Comparison of ENCODE assay signal across 10 mouse cellular contexts in genomic region chr4:152312186-152312585, GRCm38 (mm10). TPM values are rescaled to one million over a fixed set of nuclear protein-coding genes. Genes with fewer than 3 reads are reported as not detected.
DNase-seq lines count a peak whose midpoint lies in the region; ATAC-seq lines count a peak whose summit lies in the region.
"Had no signal": no experiment of that assay in that cellular context is flagged by ENCODE, and none has a peak within 500 bp of the region (broad histone marks: within the 10 kb centered on the region; RNA-seq: fewer than 3 reads in every experiment).

No protein-coding gene starts in this region.

- peaks cover 80% of the 10 kb centered on the region for H3K27me3 ChIP-seq in midbrain, embryonic 10.5 days (ENCODE audit: low read depth, poor library complexity, severe bottlenecking)
- peaks cover 65% of the 10 kb centered on the region for H3K27me3 ChIP-seq in midbrain, embryonic 11.5 days (ENCODE audit: control insufficient read depth, insufficient read depth, low read length)
- H3K27me3 ChIP-seq in forebrain, embryonic 16.5 days (replicated peaks; ENCODE audit: control insufficient read depth, insufficient read depth, low read length): peaks cover 55% of the 10 kb centered on the region
- peaks cover 73% of the 10 kb centered on the region for H3K27me3 ChIP-seq in limb, embryonic 15.5 days

- H3K4me3 ChIP-seq in midbrain, embryonic 10.5 days: peak overlapping the region; percentile 52
- H3K4me3 ChIP-seq in midbrain, embryonic 11.5 days (ENCODE audit: low read depth, low read length): no peak overlapping the region
- H3K4me3 ChIP-seq in forebrain, embryonic 16.5 days (replicated peaks; ENCODE audit: low read length): no peak overlapping the region
- H3K4me3 ChIP-seq in limb, embryonic 15.5 days: peak overlapping the region; percentile 33; the same call in 1 of the 2 replicates

- ATAC-seq in midbrain, embryonic 11.5 days (ENCODE audit: low FRiP score): no peak
- ATAC-seq in forebrain, embryonic 16.5 days: no peak
- ATAC-seq in limb, embryonic 15.5 days (ENCODE audit: insufficient number of reproducible peaks, low FRiP score, low TSS enrichment, low read depth): no peak

- H3K27ac ChIP-seq in midbrain, embryonic 10.5 days (replicated peaks): no peak overlapping the region
- H3K27ac ChIP-seq in midbrain, embryonic 11.5 days (ENCODE audit: low read depth, low read length): no peak overlapping the region
- H3K27ac ChIP-seq in forebrain, embryonic 16.5 days (ENCODE audit: low read length): no peak overlapping the region
- no peak overlapping the region for H3K27ac ChIP-seq in limb, embryonic 15.5 days
- H3K27ac ChIP-seq: layer of hippocampus, adult 2 months had no signal

- no peaks in the 10 kb centered on the region for H3K9me3 ChIP-seq in midbrain, embryonic 10.5 days (replicated peaks)
- no peaks in the 10 kb centered on the region for H3K9me3 ChIP-seq in midbrain, embryonic 11.5 days (ENCODE audit: control insufficient read depth, low read length)
- H3K9me3 ChIP-seq in forebrain, embryonic 16.5 days (ENCODE audit: control insufficient read depth, low read length): no peaks in the 10 kb centered on the region
- H3K9me3 ChIP-seq in limb, embryonic 15.5 days: no peaks in the 10 kb centered on the region

- H3K9ac ChIP-seq in midbrain, embryonic 11.5 days (ENCODE audit: low read length): no peak overlapping the region
- no peak overlapping the region for H3K9ac ChIP-seq in forebrain, embryonic 16.5 days (replicated peaks; ENCODE audit: low read depth, low read length)
- no peak overlapping the region for H3K9ac ChIP-seq in limb, embryonic 15.5 days

- H3K36me3 ChIP-seq in midbrain, embryonic 10.5 days: peaks cover 5% of the 10 kb centered on the region
- no peaks in the 10 kb centered on the region for H3K36me3 ChIP-seq in midbrain, embryonic 11.5 days (ENCODE audit: control insufficient read depth, insufficient read depth, low read length)
- no peaks in the 10 kb centered on the region for H3K36me3 ChIP-seq in forebrain, embryonic 16.5 days (ENCODE audit: control insufficient read depth, insufficient read depth)
- H3K36me3 ChIP-seq in limb, embryonic 15.5 days: peaks cover 15% of the 10 kb centered on the region

- 4% methylated on average over 14 of the region's 14 CpGs for WGBS in midbrain, embryonic 10.5 days
- WGBS in midbrain, embryonic 11.5 days: 1% methylated on average over 14 of the region's 14 CpGs
- WGBS in forebrain, embryonic 16.5 days: 3% methylated on average over 14 of the region's 14 CpGs
- WGBS in limb, embryonic 15.5 days: 2% methylated on average over 14 of the region's 14 CpGs

- DNase-seq in midbrain, embryonic 10.5 days (ENCODE audit: low spot score): no peak
- no peak for DNase-seq in midbrain, embryonic 11.5 days (ENCODE audit: low spot score, missing footprints)
- no peak for DNase-seq in left cerebral cortex, adult 18-20 months (ENCODE audit: low spot score in 2 of 2)
- DNase-seq in ovary, postnatal 14 days (ENCODE audit: low spot score): no peak
- no peak for DNase-seq in thymus, postnatal 0 days (ENCODE audit: low spot score)

- no peak overlapping the region for H3K4me2 ChIP-seq in midbrain, embryonic 11.5 days
- peak overlapping the region; percentile 52; the same call in 1 of the 2 replicates for H3K4me2 ChIP-seq in forebrain, embryonic 16.5 days (ENCODE audit: low read length)
- H3K4me2 ChIP-seq in limb, embryonic 15.5 days: peak overlapping the region; percentile 58; the same call in 1 of the 2 replicates

- H3K4me1 ChIP-seq in midbrain, embryonic 10.5 days: peaks cover 34% of the 10 kb centered on the region
- peaks cover 11% of the 10 kb centered on the region for H3K4me1 ChIP-seq in midbrain, embryonic 11.5 days (ENCODE audit: control insufficient read depth, insufficient read depth, low read length)
- peaks cover 12% of the 10 kb centered on the region for H3K4me1 ChIP-seq in forebrain, embryonic 16.5 days (replicated peaks; ENCODE audit: control insufficient read depth, insufficient read depth, low read length)
- H3K4me1 ChIP-seq in limb, embryonic 15.5 days: peaks cover 26% of the 10 kb centered on the region

RNA-seq across cellular contexts. Expression of gene Rnf207, which starts 6.6 kb away (rescaled TPM):
- 1.5 and 2.4 TPM in 2 replicates for polyA plus RNA-seq in midbrain, embryonic 10.5 days (2016; fragmentation: Nextera tagmentation; extraction: Ambion mirVana)
- polyA plus RNA-seq in midbrain, embryonic 11.5 days (2014; fragmentation: Nextera tagmentation; extraction: Ambion mirVana): 1.1 and 1.7 TPM in 2 replicates
- polyA plus RNA-seq in forebrain, embryonic 16.5 days (2015; fragmentation: Nextera tagmentation; extraction: Ambion mirVana): 2.4 and 4.0 TPM in 2 replicates
- polyA plus RNA-seq in limb, embryonic 15.5 days (2015; fragmentation: Nextera tagmentation; extraction: Ambion mirVana): 0.29 and 0.31 TPM in 2 replicates
- 10 to 100 TPM; 18.9 to 20.8 TPM for total RNA-seq in left cerebral cortex, adult 18-20 months (2021)
- 0.09 TPM in 1 of 2 replicates, not detected in the other for polyA plus RNA-seq in thymus, postnatal 0 days (2015; fragmentation: Nextera tagmentation; extraction: Ambion mirVana)
- total RNA-seq: megakaryocyte, adult 5-6 weeks had no signal

RNA-seq across cellular contexts. Expression of gene Rpl22, which starts 13.4 kb away (rescaled TPM):
- 282 and 358 TPM in 2 replicates for polyA plus RNA-seq in midbrain, embryonic 10.5 days (2016; fragmentation: Nextera tagmentation; extraction: Ambion mirVana)
- polyA plus RNA-seq in midbrain, embryonic 11.5 days (2014; fragmentation: Nextera tagmentation; extraction: Ambion mirVana): 357 and 368 TPM in 2 replicates
- 173 and 196 TPM in 2 replicates for polyA plus RNA-seq in forebrain, embryonic 16.5 days (2015; fragmentation: Nextera tagmentation; extraction: Ambion mirVana)
- 286 and 375 TPM in 2 replicates for polyA plus RNA-seq in limb, embryonic 15.5 days (2015; fragmentation: Nextera tagmentation; extraction: Ambion mirVana)
- total RNA-seq in left cerebral cortex, adult 18-20 months (2021): 100 to 1,000 TPM; 162 to 191 TPM
- 557 and 592 TPM in 2 replicates for polyA plus RNA-seq in thymus, postnatal 0 days (2015; fragmentation: Nextera tagmentation; extraction: Ambion mirVana)

RNA-seq across cellular contexts. Expression of gene Icmt, which starts 15.2 kb away (rescaled TPM):
- 26.8 and 27.6 TPM in 2 replicates for polyA plus RNA-seq in midbrain, embryonic 10.5 days (2016; fragmentation: Nextera tagmentation; extraction: Ambion mirVana)
- polyA plus RNA-seq in midbrain, embryonic 11.5 days (2014; fragmentation: Nextera tagmentation; extraction: Ambion mirVana): 18.1 and 19.8 TPM in 2 replicates
- 20.7 and 21.3 TPM in 2 replicates for polyA plus RNA-seq in forebrain, embryonic 16.5 days (2015; fragmentation: Nextera tagmentation; extraction: Ambion mirVana)
- polyA plus RNA-seq in limb, embryonic 15.5 days (2015; fragmentation: Nextera tagmentation; extraction: Ambion mirVana): 26.4 and 26.5 TPM in 2 replicates
- 10 to 100 TPM; 49.8 to 58.4 TPM for total RNA-seq in left cerebral cortex, adult 18-20 months (2021)
- 19.2 and 19.7 TPM in 2 replicates for polyA plus RNA-seq in thymus, postnatal 0 days (2015; fragmentation: Nextera tagmentation; extraction: Ambion mirVana)

RNA-seq across cellular contexts. Expression of gene Hes3, which starts 20.7 kb away (rescaled TPM):
- polyA plus RNA-seq in midbrain, embryonic 10.5 days (2016; fragmentation: Nextera tagmentation; extraction: Ambion mirVana): 26.3 and 30.9 TPM in 2 replicates
- 8.6 and 12.6 TPM in 2 replicates for polyA plus RNA-seq in midbrain, embryonic 11.5 days (2014; fragmentation: Nextera tagmentation; extraction: Ambion mirVana)
- not detected in 2 replicates for polyA plus RNA-seq in forebrain, embryonic 16.5 days (2015; fragmentation: Nextera tagmentation; extraction: Ambion mirVana)
- not detected in 2 replicates for polyA plus RNA-seq in limb, embryonic 15.5 days (2015; fragmentation: Nextera tagmentation; extraction: Ambion mirVana)
- not detected for total RNA-seq in left cerebral cortex, adult 18-20 months (2021)
- polyA plus RNA-seq in thymus, postnatal 0 days (2015; fragmentation: Nextera tagmentation; extraction: Ambion mirVana): 0.07 TPM in 1 of 2 replicates, not detected in the other
- total RNA-seq: layer of hippocampus, adult 2 months; megakaryocyte, adult 5-6 weeks had no signal
- polyA plus RNA-seq: heart, embryonic 16.5 days had no signal

RNA-seq across cellular contexts. Expression of gene Chd5, which starts 26.3 kb away (rescaled TPM):
- 0.07 and 0.12 TPM in 2 replicates for polyA plus RNA-seq in midbrain, embryonic 10.5 days (2016; fragmentation: Nextera tagmentation; extraction: Ambion mirVana)
- 0.56 and 0.66 TPM in 2 replicates for polyA plus RNA-seq in midbrain, embryonic 11.5 days (2014; fragmentation: Nextera tagmentation; extraction: Ambion mirVana)
- 26.4 and 33.5 TPM in 2 replicates for polyA plus RNA-seq in forebrain, embryonic 16.5 days (2015; fragmentation: Nextera tagmentation; extraction: Ambion mirVana)
- polyA plus RNA-seq in limb, embryonic 15.5 days (2015; fragmentation: Nextera tagmentation; extraction: Ambion mirVana): 0.29 and 0.63 TPM in 2 replicates
- 100 to 1,000 TPM; 172 to 179 TPM for total RNA-seq in left cerebral cortex, adult 18-20 months (2021)
- polyA plus RNA-seq in thymus, postnatal 0 days (2015; fragmentation: Nextera tagmentation; extraction: Ambion mirVana): 0.03 and 0.07 TPM in 2 replicates

Comparison
In these comparisons a context has a peak if more than half of its experiments do, and no peak if none do; other contexts are left out.
1. H3K4me3 ChIP-seq: peak in midbrain, embryonic 10.5 days (single experiment) and limb, embryonic 15.5 days (single experiment); none in midbrain, embryonic 11.5 days (single experiment) and forebrain, embryonic 16.5 days (single experiment).